Mouse (Mus musculus): ENCODE measurements around the gene Eml4. TPM values are rescaled to one million over a fixed set of nuclear protein-coding genes. Genes with fewer than 3 reads are reported as not detected.
A peak's percentile ranks its signal among the peaks of the same experiment; 100 is the strongest.

Eml4 gene
- total RNA-seq, 2 experiments from 2014 or later: 28.1 to 43.8 TPM

DNA sequence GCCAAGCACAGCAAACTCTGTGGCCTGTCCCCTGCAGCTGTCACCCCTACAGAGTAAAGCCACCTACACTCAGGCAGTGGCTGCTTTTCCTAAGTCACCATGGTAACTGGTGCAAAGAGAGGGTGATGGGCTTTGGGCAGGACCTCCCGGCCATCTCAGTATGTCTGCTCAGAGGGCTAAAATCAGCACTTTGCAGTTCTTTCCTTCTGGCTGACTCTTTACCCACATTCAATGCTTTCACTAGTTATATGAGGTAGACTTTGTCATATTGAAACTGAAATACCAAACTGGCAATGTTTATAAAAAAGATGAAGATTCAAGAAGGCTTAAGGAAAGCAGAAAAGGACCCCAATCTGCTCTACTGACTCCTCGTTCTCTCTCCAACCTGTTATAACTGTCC lies 133.1 kb downstream of the Eml4 start:
- no peak for ATAC-seq (ENCODE audit: poor library complexity, severe bottlenecking)

DNA sequence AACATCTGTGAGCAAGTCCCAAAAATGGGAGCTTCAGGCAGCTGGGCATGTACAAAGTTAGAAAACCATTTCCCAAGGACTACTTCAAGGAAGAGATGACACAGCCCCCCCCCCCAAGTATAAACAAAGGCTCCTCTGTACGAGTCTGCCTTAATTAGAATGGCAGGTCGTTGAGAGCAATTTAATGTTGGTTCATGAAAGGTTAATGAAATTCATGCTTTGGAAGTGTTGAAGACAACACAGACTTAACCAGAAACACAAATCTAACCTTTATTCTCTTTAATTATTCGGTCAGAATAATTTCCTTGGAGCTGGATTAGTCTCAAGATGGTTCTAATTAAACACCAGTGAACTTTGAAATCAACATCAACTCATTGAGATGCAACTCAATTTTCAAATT lies 137.0 kb downstream of the Eml4 start:
- no peak for ATAC-seq (ENCODE audit: poor library complexity, severe bottlenecking)

DNA sequence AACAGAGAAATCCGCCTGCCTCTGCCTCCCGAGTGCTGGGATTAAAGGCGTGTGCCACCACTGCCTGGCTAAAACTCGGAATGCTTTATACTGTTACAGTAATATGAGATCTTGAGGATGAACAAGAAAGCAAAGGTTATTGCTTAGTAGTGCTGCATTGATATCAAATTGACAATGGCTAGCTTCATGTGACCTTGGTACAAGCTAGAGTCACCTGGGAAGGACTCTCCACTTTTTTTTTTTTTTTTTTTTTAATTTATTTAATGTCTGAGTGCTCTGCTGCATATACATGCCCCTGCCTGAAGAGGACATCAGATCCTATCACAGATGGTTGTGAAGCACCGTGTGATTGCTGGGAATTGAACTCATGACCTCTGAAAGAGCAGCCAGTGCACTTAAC lies 148.2 kb downstream of the Eml4 start:
- no peak for ATAC-seq (ENCODE audit: poor library complexity, severe bottlenecking)

DNA sequence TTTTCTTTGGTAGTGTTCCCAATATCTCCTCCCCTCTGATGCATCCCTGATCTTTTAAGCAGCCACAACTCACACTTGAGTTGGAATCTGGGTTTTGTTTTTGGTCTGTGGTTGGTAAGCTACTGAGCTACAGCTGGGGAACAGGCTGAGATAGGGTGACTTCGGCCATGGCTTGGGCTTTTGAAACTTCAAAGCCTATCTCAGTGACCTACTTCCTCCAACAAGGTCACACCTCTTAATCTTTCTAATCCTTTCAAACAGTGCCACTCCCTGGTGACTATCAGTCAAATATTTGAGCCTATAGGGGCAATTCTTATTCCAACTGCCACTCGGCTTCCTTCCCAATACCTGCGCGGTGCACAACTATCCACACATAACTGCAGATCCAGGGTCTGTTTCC lies 149.0 kb downstream of the Eml4 start:
- no peak for ATAC-seq (ENCODE audit: poor library complexity, severe bottlenecking)

DNA sequence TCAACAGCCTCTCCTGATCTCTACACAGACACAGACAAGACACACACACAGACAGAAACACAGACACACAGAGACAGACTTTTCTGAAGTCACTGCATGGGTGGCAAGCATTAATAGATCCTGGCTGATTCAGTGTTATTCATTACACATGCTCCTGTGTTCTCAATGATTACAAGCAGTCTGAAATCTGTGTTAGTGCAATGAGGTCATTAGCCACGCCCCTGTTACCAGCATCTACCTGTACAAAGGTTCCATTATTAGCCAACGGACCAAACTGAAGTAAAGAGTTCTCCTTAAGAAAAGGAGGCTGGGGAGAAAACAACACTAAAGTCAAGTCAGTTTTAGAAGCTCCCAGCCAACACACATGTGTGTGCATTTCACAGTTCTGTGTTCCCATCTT lies 153.0 kb downstream of the Eml4 start:
- ATAC-seq (ENCODE audit: poor library complexity, severe bottlenecking): no peak

DNA sequence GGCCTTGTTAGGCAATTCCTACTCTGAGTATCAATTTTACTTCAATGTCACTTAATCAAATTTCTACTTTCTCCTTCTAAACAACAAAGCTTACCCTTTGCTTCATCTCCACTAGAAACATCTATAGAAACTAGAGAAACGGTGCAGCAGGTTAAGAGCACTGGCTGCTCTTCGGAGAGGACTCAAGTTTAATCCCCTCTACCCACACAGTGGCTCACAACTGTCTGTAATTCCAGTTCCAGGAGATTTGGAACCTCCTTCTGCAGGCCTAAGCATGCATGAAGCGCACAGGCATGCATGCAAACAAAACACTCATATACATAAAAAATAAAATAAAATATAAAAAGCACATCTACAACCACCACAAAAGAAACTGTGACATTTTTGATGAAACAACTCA lies 161.4 kb downstream of the Eml4 start:
- no peak for ATAC-seq (ENCODE audit: poor library complexity, severe bottlenecking)

DNA sequence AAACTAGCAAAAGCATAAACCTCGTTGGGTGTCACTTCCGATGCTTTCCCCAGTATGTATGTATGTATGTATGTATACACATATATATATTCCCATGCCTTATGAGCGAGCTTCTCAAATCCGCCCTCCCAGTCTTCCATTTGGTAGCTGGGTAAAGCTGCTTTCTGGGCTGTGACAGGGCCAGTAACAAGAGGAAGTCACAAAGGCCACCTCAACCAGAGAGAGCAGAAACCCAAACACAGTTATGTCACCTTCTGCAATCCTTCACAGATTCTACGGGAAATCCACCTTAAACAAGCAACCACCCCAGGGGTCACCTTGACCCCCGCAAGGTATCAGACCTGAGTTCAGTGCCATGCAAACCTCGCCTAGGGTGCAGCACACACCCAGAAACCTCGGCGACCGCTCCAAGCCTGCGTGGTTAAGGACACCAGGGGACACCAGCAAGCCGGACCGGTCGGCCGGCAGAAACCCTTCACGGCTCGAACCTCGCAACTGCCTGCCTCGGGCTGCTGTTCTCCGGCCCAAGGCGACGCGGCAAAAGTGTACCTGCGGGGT lies 163.0 kb downstream of the Eml4 start:
- peak; percentile 54 for ATAC-seq (ENCODE audit: poor library complexity, severe bottlenecking)

DNA sequence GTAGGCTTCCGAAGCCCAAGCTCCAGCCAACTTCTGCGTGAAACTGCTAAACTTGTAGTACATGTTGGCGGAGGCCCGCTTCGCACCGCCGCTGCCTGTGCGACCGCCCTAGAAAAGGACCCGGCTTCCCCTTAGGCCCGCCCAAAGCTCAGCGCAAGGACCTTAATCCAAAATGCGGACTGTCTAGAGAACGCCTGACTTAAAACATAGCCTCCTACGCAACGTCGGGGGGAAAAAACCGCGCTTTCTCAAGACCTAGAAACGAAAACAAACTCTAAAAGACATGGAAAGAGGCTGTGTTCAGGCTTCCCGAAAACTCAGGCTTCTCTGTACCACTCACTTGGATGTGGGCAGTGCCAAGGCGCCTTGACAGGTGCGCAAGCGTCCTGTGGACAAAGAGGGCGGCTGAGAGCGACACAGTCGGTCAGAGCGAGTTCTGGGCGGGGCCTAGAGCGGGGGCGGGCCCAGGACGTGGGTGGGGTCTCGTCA lies 163.5 kb downstream of the Eml4 start:
- ATAC-seq (ENCODE audit: poor library complexity, severe bottlenecking): peak; percentile 91

DNA sequence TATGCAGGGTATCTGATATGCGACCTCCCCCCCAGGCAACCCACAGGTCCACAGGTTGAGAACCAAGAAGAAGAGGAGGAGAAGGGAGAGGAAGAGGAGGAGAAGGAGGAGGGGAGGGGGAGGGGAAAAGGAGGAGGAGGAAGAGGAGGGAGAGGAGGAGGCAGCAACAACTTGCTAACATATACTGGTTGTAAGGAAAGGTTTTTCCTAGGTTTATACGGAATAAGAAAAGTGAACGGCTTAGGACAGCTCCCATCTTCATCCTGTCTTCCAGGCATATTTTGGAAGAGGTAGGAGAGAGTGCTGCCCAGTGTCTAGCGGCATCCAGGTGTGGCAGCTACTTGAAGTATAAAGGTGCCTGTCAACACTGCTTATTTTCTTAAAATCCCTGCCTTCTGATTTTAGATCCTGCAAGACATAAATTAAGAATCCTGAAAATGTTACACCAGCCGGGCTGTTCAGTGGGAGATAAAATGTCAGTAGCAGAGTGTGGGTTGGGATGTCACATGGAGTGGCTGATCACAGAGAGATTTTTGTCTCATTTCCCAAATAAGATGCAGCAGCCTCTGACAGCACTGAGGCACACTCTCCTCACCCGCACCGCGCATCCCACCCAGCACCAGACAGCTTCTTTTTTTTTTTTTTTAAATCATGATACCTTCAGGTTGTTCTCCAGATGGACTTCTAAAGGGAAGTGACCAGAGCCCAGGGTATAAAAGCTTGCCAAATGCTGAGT lies 166.7 kb downstream of the Eml4 start, which contains the start of gene Cox7a2l:
Gene Cox7a2l (minus strand): TSS at position 51 of the 736 bp plus-strand sequence.
- ATAC-seq (ENCODE audit: poor library complexity, severe bottlenecking): no peak

DNA sequence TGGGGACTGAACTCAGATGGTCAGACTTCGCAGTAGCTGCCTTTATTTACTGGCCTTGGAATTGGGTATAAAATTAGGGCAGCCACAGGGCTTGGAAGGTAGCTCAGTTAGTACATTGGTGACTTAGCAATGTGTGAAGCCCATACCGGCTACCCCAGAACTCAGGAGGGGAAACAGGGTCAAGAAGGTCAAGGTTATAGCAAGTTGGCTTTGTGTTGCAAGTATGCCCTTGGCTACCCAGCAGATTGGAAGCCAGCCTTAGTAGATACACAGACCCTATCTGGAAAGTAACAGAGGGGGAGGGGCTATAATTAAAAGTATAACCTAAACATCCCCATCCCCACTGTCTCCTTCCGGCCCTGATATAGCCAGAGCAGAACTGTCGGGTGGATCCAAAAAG lies 171.2 kb downstream of the Eml4 start:
- no peak for ATAC-seq (ENCODE audit: poor library complexity, severe bottlenecking)

DNA sequence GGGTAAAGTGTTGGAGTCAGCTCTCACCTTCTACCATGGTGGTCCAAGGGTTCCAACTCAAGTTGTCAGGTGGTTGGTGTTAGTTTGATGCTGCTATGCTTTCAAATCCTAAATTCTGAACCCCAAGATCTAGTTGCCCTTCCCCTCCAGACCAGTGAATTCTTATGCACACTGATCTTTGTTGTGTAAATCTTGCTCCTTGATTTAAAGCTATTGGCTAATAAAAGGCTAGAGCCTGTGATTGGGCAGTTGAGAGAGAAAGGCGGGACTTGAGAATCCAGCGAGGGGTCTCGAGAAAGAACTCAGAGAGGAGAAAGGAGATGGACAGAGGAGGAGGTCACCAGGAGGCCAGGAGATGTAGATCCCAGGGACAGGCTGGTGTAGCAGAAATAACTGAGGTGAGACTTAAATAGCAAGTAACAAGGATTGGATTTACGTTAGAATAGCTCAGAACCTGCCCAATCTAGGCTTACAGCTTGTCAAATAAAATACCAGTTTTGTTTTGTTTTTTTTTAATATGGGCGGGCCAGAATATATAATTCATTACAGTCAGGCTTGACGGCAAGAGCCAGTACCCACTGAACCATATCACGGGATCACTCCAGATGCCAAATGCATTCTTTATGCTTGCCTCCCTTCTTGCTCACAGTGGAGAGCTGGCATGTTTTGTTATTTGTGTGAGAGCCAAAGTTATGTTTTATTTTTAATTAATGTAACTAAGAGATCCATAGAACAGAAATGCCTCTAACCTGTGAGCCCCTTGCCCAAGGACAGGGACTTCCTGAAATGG lies 172.1 kb downstream of the Eml4 start:
- no peak for ATAC-seq (ENCODE audit: poor library complexity, severe bottlenecking)

DNA sequence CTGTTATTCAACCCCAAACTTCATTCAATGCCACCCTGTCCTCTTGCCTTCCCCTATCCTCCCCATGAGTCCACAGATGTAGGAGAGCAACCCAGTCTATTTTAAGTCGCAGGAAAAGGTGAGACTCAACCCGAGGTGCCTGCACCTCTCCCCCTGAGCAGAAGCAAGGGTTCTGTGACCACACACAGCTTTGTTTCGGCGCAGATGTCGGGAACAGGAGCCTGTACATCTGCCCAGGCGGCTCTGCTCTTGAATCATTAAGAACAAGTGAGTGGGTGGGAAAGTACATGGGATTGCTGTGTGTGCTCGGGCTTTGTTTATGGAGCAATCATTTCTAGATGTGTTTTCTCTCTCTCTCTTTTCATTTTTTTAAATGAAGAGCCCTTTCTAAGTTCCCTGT lies 174.0 kb downstream of the Eml4 start:
- ATAC-seq (ENCODE audit: poor library complexity, severe bottlenecking): no peak

DNA sequence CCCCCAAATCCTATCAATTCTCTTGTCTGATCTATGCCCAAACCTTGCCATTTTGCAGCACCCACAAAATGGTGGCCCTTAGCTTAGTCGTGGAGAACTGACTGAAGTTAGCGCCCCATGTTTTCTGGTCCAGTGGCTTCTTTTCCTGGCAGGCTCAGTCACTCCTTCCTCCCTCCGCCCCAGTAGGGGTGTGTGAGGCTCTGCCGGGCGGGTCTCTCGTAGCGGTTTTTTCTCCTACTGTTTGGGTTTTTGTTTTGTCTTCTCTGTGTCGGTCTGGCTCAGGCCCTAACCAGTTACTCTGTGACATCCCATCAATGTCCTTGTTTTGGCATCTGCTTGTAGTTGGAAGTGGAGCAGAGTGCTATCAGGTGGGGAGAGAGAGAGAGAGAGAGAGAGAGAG lies 174.9 kb downstream of the Eml4 start:
- ATAC-seq (ENCODE audit: poor library complexity, severe bottlenecking): no peak

DNA sequence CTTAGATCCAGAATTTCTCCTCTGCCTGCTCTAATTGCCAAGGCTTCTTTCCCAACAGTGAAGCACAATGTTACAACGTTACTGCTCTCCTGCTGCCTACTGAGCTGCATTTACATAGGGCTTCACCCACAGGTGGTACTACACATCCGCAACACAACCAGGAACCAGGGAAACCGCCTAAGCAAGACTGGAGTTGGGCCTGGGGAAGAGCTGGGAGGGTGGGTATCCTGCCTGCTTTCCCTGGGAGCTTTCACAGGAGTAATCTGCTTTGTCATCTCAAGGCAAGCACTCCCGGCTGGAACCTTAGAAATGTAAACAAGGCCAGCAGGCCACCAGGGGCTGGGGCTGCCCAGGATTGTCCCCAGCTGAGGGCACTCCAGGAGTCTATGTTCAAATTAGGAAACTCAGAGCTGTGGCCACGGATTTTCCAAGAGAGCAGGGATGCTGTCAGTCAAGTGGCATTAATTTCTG lies 175.4 kb downstream of the Eml4 start:
- no peak for ATAC-seq (ENCODE audit: poor library complexity, severe bottlenecking)

DNA sequence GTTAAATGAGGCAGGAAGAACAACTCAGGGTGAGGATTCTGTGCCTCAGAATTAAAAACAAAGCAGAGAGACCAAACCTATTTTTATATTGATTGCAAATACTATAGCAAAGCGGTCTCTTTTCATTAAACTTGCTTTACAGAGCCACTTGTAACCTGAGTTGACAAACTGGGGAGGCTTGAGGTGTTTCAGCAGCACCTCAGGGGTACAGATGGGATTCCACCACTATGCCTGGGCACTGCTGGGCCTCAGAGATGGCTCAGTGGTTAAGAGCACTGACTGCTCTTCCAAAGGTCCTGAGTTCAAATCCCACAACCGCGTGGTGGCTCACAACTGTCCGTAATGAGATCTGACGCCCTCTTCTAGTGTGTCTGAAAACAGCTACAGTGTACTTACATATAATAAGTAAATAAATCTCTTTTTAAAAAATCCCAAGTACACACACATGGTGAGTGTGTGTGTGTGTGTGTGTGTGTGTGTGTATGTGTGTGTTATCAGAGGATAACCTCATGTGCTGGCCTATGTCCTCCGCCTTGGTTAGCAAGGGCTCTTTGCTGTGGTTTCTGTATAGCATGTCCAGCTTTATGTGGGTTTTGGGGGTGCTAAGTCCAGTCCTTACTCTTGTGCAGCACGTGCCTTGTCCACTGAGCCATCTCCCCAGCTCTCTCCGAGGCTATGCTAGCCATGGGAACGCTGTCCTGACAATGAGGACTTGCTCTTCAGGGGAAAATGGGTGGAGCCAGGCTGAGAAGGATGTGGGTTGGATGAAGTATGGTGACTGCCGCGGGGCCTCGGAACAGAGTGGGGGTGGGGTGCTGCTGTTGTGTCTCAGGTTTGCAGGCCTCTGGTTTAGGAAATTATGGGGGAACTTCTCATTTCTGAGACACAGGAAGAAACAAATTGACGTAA lies 176.1 kb downstream of the Eml4 start:
- ATAC-seq (ENCODE audit: poor library complexity, severe bottlenecking): peak; percentile 81

DNA sequence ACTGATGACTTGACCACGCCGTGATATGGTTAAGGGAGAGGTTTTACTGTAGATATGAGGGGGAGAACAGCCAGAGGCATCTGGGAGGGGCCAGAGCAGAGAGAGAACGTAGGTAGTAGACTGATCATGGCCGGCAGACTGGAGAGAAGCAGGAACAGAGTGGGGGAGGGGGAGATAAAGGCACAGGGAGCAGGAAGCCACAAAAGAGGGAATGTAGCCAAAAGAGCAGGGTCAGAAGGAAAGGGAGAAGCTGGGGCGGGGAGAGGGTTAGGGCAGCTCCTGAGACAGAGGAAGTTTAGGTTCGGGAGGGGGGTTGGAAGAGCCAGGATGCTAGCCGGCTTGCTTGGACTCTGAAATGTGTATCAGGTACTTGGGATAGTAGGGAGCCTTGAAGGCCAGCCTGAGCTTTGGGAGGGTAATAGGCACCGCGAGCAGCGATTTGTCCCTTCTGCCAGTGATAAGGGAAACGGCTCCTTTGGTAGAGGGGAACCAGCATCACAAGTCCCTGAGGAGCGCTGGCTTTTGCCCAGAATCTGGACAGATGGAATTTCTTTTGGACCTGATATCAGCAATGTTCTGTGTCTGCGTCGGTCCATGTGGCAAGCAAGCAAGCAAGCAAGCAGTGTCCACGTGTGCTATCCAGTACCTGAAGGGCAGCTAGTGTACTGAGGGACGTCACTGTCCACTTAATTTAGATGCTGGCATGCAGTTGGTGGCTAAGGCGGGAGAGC lies 177.1 kb downstream of the Eml4 start:
- ATAC-seq (ENCODE audit: poor library complexity, severe bottlenecking): peak; percentile 66
